Mouse (Mus musculus) neural tube, postnatal 0 days (tissue): ENCODE measurements around the gene Tbc1d8b. TPM values are rescaled to one million over a fixed set of nuclear protein-coding genes. Genes with fewer than 3 reads are reported as not detected.

Source experiments
- polyA plus RNA-seq: library from polyadenylated mRNA; unstranded; fragments of >200 nt; fragmentation: Nextera tagmentation; extraction: Ambion mirVana; gene quantifications from 2 replicates; pipeline ENCODE4 v1.2.1, GENCODE M21; 2015

Tbc1d8b gene
- polyA plus RNA-seq = 0.41 and 0.62 TPM in 2 replicates

GRCm38 (mm10) chrX:139684775-139685695, at the start of gene Tbc1d8b:
Tbc1d8b (plus strand) TSS chrX:139684996.

GRCm38 (mm10) chrX:139714381-139714780, 29.6 kb downstream of the Tbc1d8b start, which contains the start of gene Gm15013:
Gm15013 (minus strand) TSS chrX:139714481.

GRCm38 (mm10) chrX:139782278-139783044, 97.7 kb downstream of the Tbc1d8b start, which contains the start of gene Ripply1:
Ripply1 (minus strand) TSS chrX:139782353.

GRCm38 (mm10) chrX:139800406-139800878, 115.6 kb downstream of the Tbc1d8b start, which contains the start of gene Cldn2:
Cldn2 (plus strand) TSS chrX:139800828.

Other genes with a start within 250 kb of the Tbc1d8b start
- 0.48 and 0.52 TPM in 2 replicates for gene D330045A20Rik, start 204.6 kb upstream of the Tbc1d8b start, polyA plus RNA-seq
- gene Rnf128, start 121.7 kb upstream of the Tbc1d8b start, polyA plus RNA-seq = 10.4 and 10.9 TPM in 2 replicates
- gene Gm15013, start 29.5 kb downstream of the Tbc1d8b start, polyA plus RNA-seq = 0.19 TPM in 1 of 2 replicates, not detected in the other
- not detected in 2 replicates for gene Ripply1, start 97.4 kb downstream of the Tbc1d8b start, polyA plus RNA-seq
- gene Cldn2, start 115.8 kb downstream of the Tbc1d8b start, polyA plus RNA-seq = 0.36 TPM in 2 replicates
- 2.4 and 2.5 TPM in 2 replicates for gene Morc4, start 186.7 kb downstream of the Tbc1d8b start, polyA plus RNA-seq